Mouse (Mus musculus) cerebral cortex, adult 2 months (tissue): ENCODE measurements around the gene Best1.

Experiments
- WGBS: fragments of 180-500 bp; shearing (Covaris S2); methylation state at CpG from one replicate; pipeline ENCODE4 v1.1.7; 2018; 5-methylcytosine and 5-hydroxymethylcytosine counted together

Best1 gene

GRCm38 (mm10) chr19:9957965-9958364 lies 43.5 kb downstream of the Best1 start:
- 91% methylated on average over 5 of the region's 5 CpGs for WGBS

- 84% methylated on average over 4 of the region's 4 CpGs for WGBS
Measured at GRCm38 (mm10) chr19:9956624-9957388, 44.6 kb downstream of the Best1 start.

DNA sequence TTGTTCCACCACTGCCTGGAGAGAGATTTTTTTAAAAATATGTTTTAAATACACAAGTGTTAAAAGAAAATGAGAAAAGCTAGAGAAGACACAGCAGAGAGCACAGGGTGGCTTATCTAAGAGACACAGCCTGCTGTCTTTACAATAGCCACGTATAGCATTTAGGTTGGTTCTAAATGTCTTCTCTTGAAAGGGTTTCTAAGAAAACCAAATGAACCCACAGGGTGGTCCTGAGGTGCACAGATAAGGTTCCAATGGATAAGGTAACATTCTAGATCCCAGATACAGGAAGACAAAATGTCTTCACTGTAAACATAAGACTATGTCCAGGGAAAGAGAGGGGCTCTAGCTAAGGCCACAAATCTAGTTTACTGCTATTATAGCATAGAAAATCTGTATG lies 46.0 kb downstream of the Best1 start:
- WGBS = 66% methylated on average over 1 of the region's 1 CpGs

DNA sequence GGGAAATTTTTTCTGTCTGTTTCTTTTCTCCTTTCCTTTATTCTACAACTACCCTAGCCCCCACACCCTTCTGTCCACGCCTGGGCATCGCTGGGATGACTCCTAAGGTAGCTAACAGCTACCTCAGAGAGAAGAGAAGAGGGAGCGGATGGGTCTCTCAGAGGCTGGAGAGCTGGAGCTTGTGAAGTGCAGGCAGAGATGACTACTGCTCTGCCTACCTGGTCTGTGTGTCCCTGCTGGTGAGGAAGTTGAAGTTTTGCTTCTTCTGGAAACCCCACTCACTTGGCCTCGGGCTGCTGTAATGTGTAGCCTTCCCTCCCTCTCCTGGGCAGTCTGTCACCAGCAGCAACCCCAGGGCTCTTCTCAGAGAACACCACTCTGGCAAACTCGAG lies 46.6 kb downstream of the Best1 start:
- WGBS = 34% methylated on average over 5 of the region's 5 CpGs

- 30% methylated on average over 7 of the region's 7 CpGs for WGBS
Measured at GRCm38 (mm10) chr19:9954055-9954810, 47.2 kb downstream of the Best1 start.

DNA sequence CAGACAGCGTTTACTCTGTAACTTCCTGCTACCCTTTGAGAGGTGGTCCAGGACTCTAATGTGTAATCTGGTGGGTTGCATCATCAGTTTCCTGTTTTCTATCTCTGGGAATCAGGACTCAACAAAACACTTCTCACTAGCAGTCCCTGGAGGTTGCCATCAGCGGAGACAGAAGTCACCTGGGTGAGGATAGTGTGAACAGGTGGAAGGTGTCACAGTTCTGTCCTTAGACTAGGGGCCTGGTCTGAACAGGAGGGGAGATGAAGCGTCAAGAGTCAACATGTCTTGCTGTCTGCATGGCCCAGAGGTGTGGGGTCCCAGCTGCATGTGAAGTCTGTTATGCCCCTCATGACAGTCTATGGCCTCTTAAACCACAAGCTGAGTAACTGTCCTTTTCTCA lies 48.5 kb downstream of the Best1 start:
- WGBS = 83% methylated on average over 3 of the region's 3 CpGs

DNA sequence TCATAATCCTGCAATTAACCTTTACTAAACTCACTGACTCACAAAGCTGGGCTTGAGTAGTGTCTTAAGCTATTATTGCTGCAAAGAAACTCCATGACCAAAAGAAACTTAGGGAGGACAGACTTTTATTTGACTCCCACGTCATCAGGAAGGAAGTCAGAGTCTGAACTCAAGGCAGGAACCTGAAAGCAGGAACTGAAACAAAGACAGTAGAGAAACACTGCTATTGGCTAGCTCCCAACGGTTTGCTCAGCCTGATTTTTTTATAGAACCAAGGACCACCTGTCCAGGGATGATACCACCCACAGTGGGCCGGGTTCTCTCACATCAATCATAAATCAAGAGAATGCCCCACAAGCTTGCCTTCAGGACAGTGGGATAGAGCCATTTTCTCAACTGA lies 49.0 kb downstream of the Best1 start:
- WGBS = 76% methylated on average over 3 of the region's 3 CpGs

- 29% methylated on average over 3 of the region's 3 CpGs for WGBS
Measured at GRCm38 (mm10) chr19:9946986-9947385, 54.4 kb downstream of the Best1 start.

- 65% methylated on average over 8 of the region's 8 CpGs for WGBS
Measured at GRCm38 (mm10) chr19:9945800-9946564, 55.5 kb downstream of the Best1 start.

DNA sequence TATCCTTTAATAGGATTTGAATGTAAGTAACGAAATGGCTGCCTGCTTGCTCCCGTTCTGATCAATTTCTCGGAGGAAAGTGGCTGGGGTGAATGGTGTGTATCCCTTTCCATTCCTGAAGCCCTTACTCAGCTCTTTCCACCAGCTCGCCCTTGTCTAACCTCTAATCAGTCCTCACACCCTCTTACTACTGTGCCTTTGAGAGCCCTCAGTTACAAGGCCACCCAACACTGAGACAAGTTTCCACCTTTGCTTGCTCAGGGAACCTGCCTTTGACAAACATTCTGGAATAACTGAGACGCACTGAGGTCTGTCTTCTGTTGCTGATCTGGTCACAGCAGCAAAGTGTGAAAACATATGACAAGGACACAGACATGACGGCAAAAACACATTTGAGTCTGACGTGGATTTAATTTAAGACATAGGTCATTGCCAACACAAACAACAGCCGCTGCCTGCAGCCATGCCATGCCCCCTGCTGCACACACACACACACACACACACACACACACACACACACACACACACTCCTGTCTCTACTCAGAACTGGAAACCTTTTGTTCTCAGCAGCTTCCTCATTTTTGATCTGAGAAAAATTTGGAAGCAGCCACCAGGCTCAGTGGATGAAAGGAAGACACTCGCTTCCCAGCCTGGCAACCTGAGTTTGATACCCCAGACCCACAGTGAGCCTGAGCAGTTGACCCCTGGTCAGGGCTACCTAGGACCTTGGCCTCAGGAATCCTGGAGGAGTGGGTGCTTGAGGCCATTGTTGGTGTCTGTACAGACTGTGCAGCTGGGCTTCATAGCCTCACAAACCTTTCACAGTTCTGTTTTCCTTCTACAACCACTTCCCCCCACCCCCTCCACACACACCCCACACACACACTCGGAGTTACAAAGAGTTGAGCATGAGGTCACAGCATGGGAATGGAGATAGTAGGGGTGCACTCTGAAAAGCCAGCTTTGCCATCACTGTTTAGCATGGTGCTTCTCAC lies 58.6 kb downstream of the Best1 start:
- 59% methylated on average over 10 of the region's 10 CpGs for WGBS

DNA sequence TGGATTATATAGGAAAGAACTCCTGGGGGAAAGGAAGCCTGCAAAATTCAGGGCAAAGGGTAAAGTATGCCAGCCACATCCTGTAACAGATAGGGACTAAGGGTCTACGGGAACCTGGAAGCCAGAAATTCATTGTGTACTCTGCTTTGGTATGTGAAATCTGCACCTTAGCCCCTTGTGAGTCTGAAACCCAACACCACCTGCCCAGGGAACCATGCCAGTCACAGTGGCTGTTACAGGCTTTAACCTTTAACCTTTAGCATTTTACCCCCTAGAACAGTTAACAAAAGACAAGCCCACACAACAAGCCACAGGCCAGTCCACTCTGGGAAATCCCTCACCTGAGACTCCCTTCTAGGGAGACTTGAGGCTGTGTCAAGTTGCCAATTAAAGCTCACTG lies 59.6 kb downstream of the Best1 start:
- WGBS = 82% methylated on average over 1 of the region's 1 CpGs

DNA sequence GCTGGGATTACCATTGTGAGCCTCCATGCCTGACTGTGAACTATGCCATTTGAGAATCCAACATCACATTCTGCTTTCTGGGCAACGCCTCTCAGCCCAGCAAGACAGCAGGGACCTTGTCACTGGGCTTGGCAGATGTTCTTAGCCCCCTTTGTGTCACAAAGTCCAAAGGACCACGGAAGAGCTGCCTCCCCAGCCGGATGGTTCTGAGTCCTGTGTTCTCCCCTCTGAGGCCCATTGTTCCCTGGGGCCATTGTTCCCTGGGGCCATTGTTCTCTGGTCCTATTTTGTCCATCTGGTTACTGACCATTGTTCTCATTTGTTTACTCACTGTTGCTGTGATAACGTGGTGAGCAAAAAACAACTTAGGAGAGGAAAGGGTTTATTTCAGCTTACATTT lies 60.5 kb downstream of the Best1 start:
- WGBS = 54% methylated on average over 4 of the region's 4 CpGs

GRCm38 (mm10) chr19:9939841-9940240 lies 61.6 kb downstream of the Best1 start:
- WGBS = 62% methylated on average over 7 of the region's 7 CpGs

- 55% methylated on average over 13 of the region's 13 CpGs for WGBS
Measured at GRCm38 (mm10) chr19:9938824-9939303, 62.6 kb downstream of the Best1 start.

- WGBS = 72% methylated on average over 6 of the region's 6 CpGs
Measured at GRCm38 (mm10) chr19:9938156-9938823, 63.1 kb downstream of the Best1 start.

DNA sequence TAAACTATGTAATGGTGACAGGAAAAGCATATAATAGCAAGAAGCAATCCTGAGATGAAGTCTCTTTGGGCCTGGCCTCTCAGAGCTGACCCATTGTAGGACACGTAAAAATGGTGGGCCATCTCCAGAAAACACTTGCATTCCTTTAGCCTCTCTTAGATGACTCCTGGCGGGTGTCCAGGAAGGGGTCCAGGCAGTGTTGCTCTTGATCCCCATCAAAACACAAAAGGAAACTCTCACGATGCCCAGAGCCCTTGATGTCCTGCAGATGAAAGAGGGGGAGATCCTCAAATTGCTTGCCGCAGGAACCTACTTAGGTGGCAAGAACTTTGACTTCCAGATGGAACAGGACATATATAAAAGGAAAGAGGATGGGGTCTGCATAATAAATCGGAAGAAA lies 64.0 kb downstream of the Best1 start:
- WGBS = 82% methylated on average over 5 of the region's 5 CpGs

DNA sequence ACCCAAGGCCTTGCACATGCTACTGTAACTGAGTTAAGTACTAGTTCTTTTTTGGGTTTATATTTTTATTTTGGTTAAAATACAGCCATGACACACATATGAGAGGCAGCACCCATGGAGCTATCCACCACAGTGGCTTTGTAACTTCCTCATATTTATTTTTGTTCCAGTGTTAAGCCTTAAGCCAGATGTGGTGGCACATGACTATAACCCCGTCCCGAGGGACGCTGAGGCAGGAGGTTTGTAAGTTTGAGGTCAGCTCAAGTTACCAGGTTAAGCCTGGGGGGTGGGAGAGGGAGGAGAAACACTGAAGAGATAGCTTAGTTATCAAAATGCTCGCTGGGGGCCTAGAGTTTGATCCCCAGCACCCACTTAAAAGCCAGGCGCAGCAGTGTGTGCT lies 64.9 kb downstream of the Best1 start:
- WGBS = 73% methylated on average over 5 of the region's 5 CpGs
